ENCODE assay signal across 8 mouse cellular contexts in the genomic region with DNA sequence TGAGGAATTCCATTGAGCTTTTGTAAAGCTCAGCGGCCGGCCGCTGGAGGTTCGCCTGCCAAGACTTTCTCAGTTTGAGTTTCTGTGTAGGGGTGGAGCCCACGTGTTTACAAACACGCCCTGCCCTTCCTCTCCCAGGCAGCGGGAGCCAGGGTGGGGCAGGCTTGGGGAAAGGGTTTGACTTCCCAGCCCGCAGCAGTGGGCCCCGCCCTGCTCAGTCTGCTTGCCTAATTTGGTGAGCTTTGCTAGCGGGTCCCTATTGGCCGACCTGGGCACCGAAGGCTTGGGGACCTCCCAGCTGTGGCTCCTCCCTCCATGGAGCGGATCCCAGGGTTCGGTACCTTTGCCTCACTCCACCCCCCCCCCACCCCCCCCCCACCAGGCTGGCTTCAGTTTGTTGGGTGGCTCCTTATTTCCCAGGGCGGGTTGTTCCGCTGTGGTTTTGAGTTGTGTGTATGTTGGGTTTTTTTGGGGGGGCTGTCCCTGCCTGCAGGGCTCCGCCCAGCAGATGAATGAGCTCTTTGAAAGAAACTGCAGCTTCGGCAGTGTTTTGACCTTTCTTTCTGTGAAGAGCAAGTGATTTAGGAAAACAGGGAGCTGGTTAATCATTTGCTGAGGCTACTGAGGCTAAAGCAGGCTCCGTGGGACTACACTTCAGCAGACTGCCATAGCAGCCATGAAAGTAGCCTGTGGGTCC. TPM values are rescaled to one million over a fixed set of nuclear protein-coding genes. Genes with fewer than 3 reads are reported as not detected.
DNase-seq lines count a peak whose midpoint lies in the region; ATAC-seq and TF ChIP-seq lines count a peak whose summit lies in the region.

No protein-coding gene starts in this region.

- peak overlapping the region; percentile 19 for H3K4me3 ChIP-seq in hindbrain, embryonic 11.5 days (ENCODE audit: low read depth, low read length)

- no peak for TF ChIP-seq CTCF in Patski (IDR thresholded peaks at IDR 0.05)

- in situ Hi-C loops in Patski (cut with MboI; ENCODE audit: low pct_unique_long_range_greater_than_20kb) = loop anchor here (5.0 kb wide), 2 partner anchors 33 to 73 kb away; no protein-coding TSS in a partner anchor

- peak overlapping the region; percentile 82 for H3K27ac ChIP-seq in hindbrain, embryonic 11.5 days (ENCODE audit: low read depth, low read length)

- CTCF ChIA-PET in Patski (lab: Charles Lee) = interaction anchor here (0.8 to 2.5 kb wide), 8 partner anchors 9 to 77 kb away, joined by 3 to 8 read pairs (median 4); a partner anchor contains a TSS

- peaks cover 5% of the 10 kb centered on the region; the same call in 1 of the 2 replicates for H3K36me3 ChIP-seq in hindbrain, embryonic 11.5 days (ENCODE audit: control insufficient read depth, insufficient read depth, low read length)

- 0% methylated on average over 16 of the region's 19 CpGs for WGBS in hindbrain, embryonic 11.5 days

- DNase-seq in Patski (ENCODE audit: low read depth, low spot score) = peak; percentile 96
- peak; percentile 34 to 55 for DNase-seq in cerebellum, adult 18-20 months
- DNase-seq in forelimb bud, embryonic 11.5 days (ENCODE audit: low read depth, low spot score) = peak; percentile 85
- peak; percentile 85 for DNase-seq in hindbrain, embryonic 11.5 days (ENCODE audit: low spot score)
- DNase-seq in left cerebral cortex, adult 11 months (ENCODE audit: low spot score) = peak; percentile 57
- DNase-seq in retina, postnatal 7 days (ENCODE audit: low read depth, low spot score) = peak; percentile 23
- DNase-seq in urinary bladder, postnatal 14 days (ENCODE audit: low spot score) = peak; percentile 96

- H3K9me3 ChIP-seq in hindbrain, embryonic 11.5 days (ENCODE audit: control insufficient read depth, low read length) = no peaks in the 10 kb centered on the region

- H3K4me2 ChIP-seq in hindbrain, embryonic 11.5 days (replicated peaks; ENCODE audit: low read depth, low read length) = peak overlapping the region; percentile 55

- H3K9ac ChIP-seq in hindbrain, embryonic 11.5 days (ENCODE audit: low read depth, low read length) = peak overlapping the region; percentile 16; the same call in 1 of the 2 replicates

- H3K27me3 ChIP-seq in Patski = no peaks in the 10 kb centered on the region
- H3K27me3 ChIP-seq in hindbrain, embryonic 11.5 days (ENCODE audit: control insufficient read depth, insufficient read depth, low read length) = no peaks in the 10 kb centered on the region

- peak; percentile 92 for ATAC-seq in Patski
- ATAC-seq in hindbrain, embryonic 11.5 days (ENCODE audit: low FRiP score) = peak; percentile 90
- ATAC-seq in megakaryocyte, adult 5-6 weeks (ENCODE audit: poor library complexity, severe bottlenecking) = peak; percentile 76

- H3K4me1 ChIP-seq in hindbrain, embryonic 11.5 days (replicated peaks; ENCODE audit: control insufficient read depth, insufficient read depth, low read length) = peaks cover 18% of the 10 kb centered on the region

- POLR2A ChIA-PET in Patski (lab: Charles Lee) = interaction anchor here (0.8 to 2.5 kb wide), 6 partner anchors 16 to 110 kb away, joined by 3 to 14 read pairs (median 3); a partner anchor contains a TSS

RNA-seq across cellular contexts. Expression of a gene that starts 23.1 kb away (rescaled TPM):
- polyA plus RNA-seq in Patski (2021) = 30.6 TPM
- 9.2 and 9.6 TPM in 2 replicates for polyA plus RNA-seq in hindbrain, embryonic 11.5 days (2014; fragmentation: Nextera tagmentation; extraction: Ambion mirVana)
- 10.3 and 10.7 TPM in 2 replicates for total RNA-seq in megakaryocyte, adult 5-6 weeks (2015)
- 9.3 and 10.0 TPM in 2 replicates for total RNA-seq in megakaryocyte, adult 5-6 weeks (2017)

RNA-seq across cellular contexts. Expression of a gene that starts 39.3 kb away (rescaled TPM):
- polyA plus RNA-seq in Patski (2021) = 29.3 TPM
- 4.0 and 4.1 TPM in 2 replicates for polyA plus RNA-seq in hindbrain, embryonic 11.5 days (2014; fragmentation: Nextera tagmentation; extraction: Ambion mirVana)
- total RNA-seq in megakaryocyte, adult 5-6 weeks (2015) = 21.2 and 21.4 TPM in 2 replicates
- total RNA-seq in megakaryocyte, adult 5-6 weeks (2017) = 14.5 and 19.0 TPM in 2 replicates

Comparison
In these comparisons a context has a peak if more than half of its experiments do, and no peak if none do; other contexts are left out.
1. Peak in every context shown above with its lines: DNase-seq, ATAC-seq, H3K4me3 ChIP-seq and H3K27ac ChIP-seq.
2. DNase-seq: peak in every context shown above with its lines; median percentile 96 in Patski; 96 in urinary bladder, postnatal 14 days; 85 in forelimb bud, embryonic 11.5 days; 85 in hindbrain, embryonic 11.5 days; 57 in left cerebral cortex, adult 11 months; 44 in cerebellum, adult 18-20 months; 23 in retina, postnatal 7 days.